Mouse (Mus musculus) induced T-regulatory cell, adult 2 months (primary cell): ENCODE results near the gene Rsg1.

Experiments used
- DNase-seq: peaks from one replicate; pipeline ENCODE4 v3.0.0-alpha.2; 2012; ENCODE audit warnings: low read depth

Rsg1 gene

DNA sequence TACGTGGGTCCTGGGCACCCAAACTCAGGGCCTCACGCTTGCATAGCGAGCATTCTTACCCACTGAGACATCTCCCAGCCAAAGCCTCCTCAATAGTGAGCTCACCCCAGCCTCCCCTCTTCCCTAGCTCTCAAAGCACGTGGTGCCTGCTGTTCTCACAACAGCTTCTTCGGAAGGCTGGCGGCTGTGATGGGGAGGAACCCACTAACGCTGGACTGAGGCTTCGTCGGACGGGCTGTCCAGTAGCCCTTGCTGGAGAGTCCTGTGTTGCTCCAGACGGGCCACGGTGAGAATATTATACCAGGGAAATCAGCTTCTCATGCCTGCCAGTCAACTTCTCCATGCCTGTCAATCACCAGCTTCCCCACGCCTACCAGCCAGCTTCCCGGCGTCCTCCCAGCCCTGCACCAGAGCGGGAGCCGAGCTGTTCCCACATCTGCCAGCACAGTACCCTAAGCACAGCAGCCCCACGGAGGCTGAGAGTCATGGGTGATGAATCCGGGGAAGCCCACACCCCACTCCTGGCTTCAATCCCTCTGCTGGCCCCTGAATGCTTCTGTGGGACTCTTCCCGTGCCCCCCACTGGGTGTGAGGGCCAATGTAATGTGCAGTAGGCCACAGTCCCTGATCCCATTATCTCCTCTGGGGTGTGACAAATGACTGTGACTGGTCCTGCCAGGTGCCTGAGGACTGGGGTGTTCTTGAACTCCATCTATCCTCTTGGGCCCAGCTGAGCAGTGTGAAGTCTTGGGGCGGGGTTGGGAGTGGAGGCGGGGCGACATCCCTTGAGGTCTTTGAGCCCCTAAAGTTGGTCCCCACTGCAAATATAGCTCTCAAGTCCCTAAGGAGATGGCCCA is 61.0 kb downstream of the Rsg1 start:
- no peak for DNase-seq
